Mouse (Mus musculus) spleen, postnatal 4 days (tissue): ENCODE results near the gene Plcb1.

Experiments used
- DNase-seq, 2 experiments: peaks; one replicate each; pipeline ENCODE4 v3.0.0; 2022; ENCODE audit warnings: low spot score in 2 of 2

Gene Plcb1

DNA sequence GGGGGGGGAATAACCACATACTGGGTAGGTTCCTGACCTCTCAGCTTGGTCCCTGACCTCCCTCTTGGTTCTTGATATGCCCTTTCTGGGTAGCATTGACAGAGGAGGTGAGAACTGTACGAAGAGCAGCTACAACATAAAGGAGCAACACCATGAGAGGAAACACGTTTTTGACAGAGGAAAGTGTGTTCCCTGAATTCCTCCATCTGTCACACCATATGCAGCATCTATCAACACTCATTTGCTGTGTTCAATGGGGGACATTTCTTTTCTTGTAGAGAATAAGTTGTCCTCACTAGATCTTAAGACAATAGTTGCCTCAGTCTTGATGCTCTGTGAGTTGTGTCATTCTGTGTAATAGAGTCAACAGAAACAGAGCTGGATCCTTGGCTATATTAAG lies 733.1 kb downstream of the Plcb1 start:
- no peak for DNase-seq
